Mouse (Mus musculus): ENCODE results near the gene Tns1. TPM values are rescaled to one million over a fixed set of nuclear protein-coding genes. Genes with fewer than 3 reads are reported as not detected.

Tns1 gene
- polyA plus RNA-seq, 1 experiment from 2014 or later, result 15.5 TPM

- no peaks in the 10 kb centered on the region for H3K36me3 ChIP-seq (replicated peaks; ENCODE audit: control insufficient read depth, insufficient read depth)
- no peak overlapping the region for H3K27ac ChIP-seq
- WGBS, result 35% methylated on average over 2 of the region's 2 CpGs
Measured at GRCm38 (mm10) chr1:74109670-74110069, 14.6 kb downstream of the Tns1 start.

GRCm38 (mm10) chr1:74107931-74108618 lies 16.2 kb downstream of the Tns1 start:
- Histone ChIP-seq H3K36me3 (replicated peaks; ENCODE audit: control insufficient read depth, insufficient read depth) (no peaks in the 10 kb centered on the region), H3K4me3 (replicated peaks; ENCODE audit: low read length) (no peak overlapping the region), H3K4me1 (replicated peaks; ENCODE audit: control insufficient read depth, insufficient read depth, low read length) (peaks cover 30% of the 10 kb centered on the region), H3K27me3 (ENCODE audit: control insufficient read depth, insufficient read depth, low read length) (no peaks in the 10 kb centered on the region), H3K4me2 (replicated peaks) (no peak overlapping the region), H3K9ac (no peak overlapping the region), H3K27ac (no peak overlapping the region), H3K9me3 (ENCODE audit: control insufficient read depth, low read length) (no peaks in the 10 kb centered on the region)
- no peak for DNase-seq (ENCODE audit: low spot score)
- 68% methylated on average over 4 of the region's 5 CpGs for WGBS
- ATAC-seq (ENCODE audit: low FRiP score), result no peak

More at GRCm38 (mm10) chr1:74109670-74110069, 14.6 kb downstream of the Tns1 start:
- DNase-seq (ENCODE audit: low spot score), result no peak
- Histone ChIP-seq H3K9me3 (ENCODE audit: control insufficient read depth, low read length) (no peaks in the 10 kb centered on the region), H3K4me2 (replicated peaks) (no peak overlapping the region), H3K9ac (no peak overlapping the region), H3K4me3 (replicated peaks; ENCODE audit: low read length) (no peak overlapping the region), H3K27me3 (ENCODE audit: control insufficient read depth, insufficient read depth, low read length) (no peaks in the 10 kb centered on the region), H3K4me1 (replicated peaks; ENCODE audit: control insufficient read depth, insufficient read depth, low read length) (peaks cover 26% of the 10 kb centered on the region)
- ATAC-seq (ENCODE audit: low FRiP score), result no peak

- H3K27me3 ChIP-seq (ENCODE audit: control insufficient read depth, insufficient read depth, low read length), result no peaks in the 10 kb centered on the region
- no peak overlapping the region for H3K4me3 ChIP-seq (replicated peaks; ENCODE audit: low read length)
- H3K9ac ChIP-seq, result no peak overlapping the region
- 68% methylated on average over 6 of the region's 6 CpGs for WGBS
- H3K27ac ChIP-seq, result no peak overlapping the region
- no peaks in the 10 kb centered on the region for H3K9me3 ChIP-seq (ENCODE audit: control insufficient read depth, low read length)
- no peaks in the 10 kb centered on the region for H3K36me3 ChIP-seq (replicated peaks; ENCODE audit: control insufficient read depth, insufficient read depth)
- no peak for DNase-seq (ENCODE audit: low spot score)
- peaks cover 28% of the 10 kb centered on the region for H3K4me1 ChIP-seq (replicated peaks; ENCODE audit: control insufficient read depth, insufficient read depth, low read length)
- no peak for ATAC-seq (ENCODE audit: low FRiP score)
- H3K4me2 ChIP-seq (replicated peaks), result no peak overlapping the region
Measured at GRCm38 (mm10) chr1:74106214-74106613, 18.0 kb downstream of the Tns1 start.

- H3K4me1 ChIP-seq (replicated peaks; ENCODE audit: control insufficient read depth, insufficient read depth, low read length), result peaks cover 22% of the 10 kb centered on the region
- H3K36me3 ChIP-seq (replicated peaks; ENCODE audit: control insufficient read depth, insufficient read depth), result no peaks in the 10 kb centered on the region
- 76% methylated on average over 4 of the region's 4 CpGs for WGBS
- DNase-seq (ENCODE audit: low spot score) (no peak), ATAC-seq (ENCODE audit: low FRiP score) (no peak)
- H3K4me3 ChIP-seq (replicated peaks; ENCODE audit: low read length), result no peak overlapping the region
- H3K27me3 ChIP-seq (ENCODE audit: control insufficient read depth, insufficient read depth, low read length), result no peaks in the 10 kb centered on the region
- H3K27ac ChIP-seq, result no peak overlapping the region
- H3K4me2 ChIP-seq (replicated peaks), result no peak overlapping the region
- no peak overlapping the region for H3K9ac ChIP-seq
- no peaks in the 10 kb centered on the region for H3K9me3 ChIP-seq (ENCODE audit: control insufficient read depth, low read length)
Measured at GRCm38 (mm10) chr1:74105660-74106059, 18.6 kb downstream of the Tns1 start.

GRCm38 (mm10) chr1:74103654-74104353 lies 20.4 kb downstream of the Tns1 start:
- Histone ChIP-seq H3K4me1 (replicated peaks; ENCODE audit: control insufficient read depth, insufficient read depth, low read length) (peaks cover 22% of the 10 kb centered on the region), H3K36me3 (replicated peaks; ENCODE audit: control insufficient read depth, insufficient read depth) (no peaks in the 10 kb centered on the region), H3K4me3 (replicated peaks; ENCODE audit: low read length) (no peak overlapping the region), H3K9me3 (ENCODE audit: control insufficient read depth, low read length) (no peaks in the 10 kb centered on the region), H3K4me2 (replicated peaks) (no peak overlapping the region), H3K27ac (peak overlapping the region; percentile 22), H3K9ac (no peak overlapping the region), H3K27me3 (ENCODE audit: control insufficient read depth, insufficient read depth, low read length) (peaks cover 11% of the 10 kb centered on the region; the same call in 1 of the 2 replicates)
- ATAC-seq (ENCODE audit: low FRiP score) (peak; percentile 73), DNase-seq (ENCODE audit: low spot score) (peak; percentile 57)
- WGBS, result 7% methylated on average over 6 of the region's 6 CpGs

- Histone ChIP-seq H3K27ac (peak overlapping the region; percentile 70), H3K36me3 (replicated peaks; ENCODE audit: control insufficient read depth, insufficient read depth) (no peaks in the 10 kb centered on the region), H3K4me2 (replicated peaks) (peak overlapping the region; percentile 64), H3K9me3 (ENCODE audit: control insufficient read depth, low read length) (no peaks in the 10 kb centered on the region), H3K4me1 (replicated peaks; ENCODE audit: control insufficient read depth, insufficient read depth, low read length) (peaks cover 31% of the 10 kb centered on the region), H3K27me3 (ENCODE audit: control insufficient read depth, insufficient read depth, low read length) (peaks cover 26% of the 10 kb centered on the region), H3K9ac (peak overlapping the region; percentile 42), H3K4me3 (replicated peaks; ENCODE audit: low read length) (peak overlapping the region; percentile 36)
- ATAC-seq (ENCODE audit: low FRiP score) (peak; percentile 26; the same call in 1 of the 2 replicates), DNase-seq (ENCODE audit: low spot score) (peak; percentile 62)
- WGBS, result under 1% methylated on average over 13 of the region's 14 CpGs
Measured at GRCm38 (mm10) chr1:74099001-74099435, 25.2 kb downstream of the Tns1 start.

- under 1% methylated on average over 52 of the region's 58 CpGs for WGBS
- ATAC-seq (ENCODE audit: low FRiP score), result peak; percentile 61
Measured at GRCm38 (mm10) chr1:74098004-74099000, 25.9 kb downstream of the Tns1 start.

GRCm38 (mm10) chr1:74095728-74096127 lies 28.5 kb downstream of the Tns1 start:
- 49% methylated on average over 3 of the region's 3 CpGs for WGBS
- Histone ChIP-seq H3K27me3 (ENCODE audit: control insufficient read depth, insufficient read depth, low read length) (peaks cover 26% of the 10 kb centered on the region), H3K4me3 (replicated peaks; ENCODE audit: low read length) (no peak overlapping the region), H3K36me3 (replicated peaks; ENCODE audit: control insufficient read depth, insufficient read depth) (no peaks in the 10 kb centered on the region), H3K4me2 (replicated peaks) (no peak overlapping the region), H3K4me1 (replicated peaks; ENCODE audit: control insufficient read depth, insufficient read depth, low read length) (peaks cover 29% of the 10 kb centered on the region), H3K9me3 (ENCODE audit: control insufficient read depth, low read length) (no peaks in the 10 kb centered on the region), H3K9ac (no peak overlapping the region; the same call in 1 of the 2 replicates), H3K27ac (no peak overlapping the region)
- DNase-seq (ENCODE audit: low spot score) (no peak), ATAC-seq (ENCODE audit: low FRiP score) (no peak)

More at GRCm38 (mm10) chr1:74098004-74099000, 25.9 kb downstream of the Tns1 start:
- no peaks in the 10 kb centered on the region for H3K36me3 ChIP-seq (replicated peaks; ENCODE audit: control insufficient read depth, insufficient read depth)
- H3K4me3 ChIP-seq (replicated peaks; ENCODE audit: low read length), result peak overlapping the region; percentile 36
- H3K9ac ChIP-seq, result peak overlapping the region; percentile 42
- peak; percentile 67 for DNase-seq (ENCODE audit: low spot score)
- H3K27me3 ChIP-seq (ENCODE audit: control insufficient read depth, insufficient read depth, low read length), result peaks cover 26% of the 10 kb centered on the region
- H3K27ac ChIP-seq, result peak overlapping the region; percentile 70
- peak overlapping the region; percentile 64 for H3K4me2 ChIP-seq (replicated peaks)
- H3K9me3 ChIP-seq (ENCODE audit: control insufficient read depth, low read length), result no peaks in the 10 kb centered on the region
- H3K4me1 ChIP-seq (replicated peaks; ENCODE audit: control insufficient read depth, insufficient read depth, low read length), result peaks cover 25% of the 10 kb centered on the region
